Mouse (Mus musculus) midbrain, embryonic 11.5 days (tissue): Measurements from ENCODE around the gene Renbp. TPM values are rescaled to one million over a fixed set of nuclear protein-coding genes. Genes with fewer than 3 reads are reported as not detected.
A peak's percentile ranks its signal among the peaks of the same experiment; 100 is the strongest.

Experiments
- ATAC-seq: fragments of 200-750 bp; cut with Nextera tagmentation; 2 replicates; pipeline ENCODE4 v1.8.0; 2017; ENCODE audit warnings: moderate TSS enrichment, moderate library complexity; ENCODE audit not compliant: low FRiP score
- DNase-seq: peaks from one replicate; pipeline ENCODE4 v3.0.0; 2015; ENCODE audit warnings: low spot score; ENCODE audit errors: missing footprints
- H3K27ac ChIP-seq: fragments of 300-500 bp; sonication (generic); 2 replicates; pipeline ENCODE4 v1.5.1; 2014; ENCODE audit warnings: low read depth, low read length
- H3K27me3 ChIP-seq: fragments of 300-500 bp; sonication (generic); 2 replicates; pipeline ENCODE4 v1.6.1; 2014; ENCODE audit warnings: mild to moderate bottlenecking, low read length, moderate library complexity, mixed read lengths; ENCODE audit not compliant: control insufficient read depth, insufficient read depth
- H3K36me3 ChIP-seq: fragments of 300-500 bp; sonication (generic); 2 replicates; pipeline ENCODE4 v1.6.1; 2014; ENCODE audit warnings: mild to moderate bottlenecking, low read length, moderate library complexity, mixed read lengths; ENCODE audit not compliant: control insufficient read depth, insufficient read depth
- H3K4me1 ChIP-seq: fragments of 300-500 bp; sonication (generic); 2 replicates; pipeline ENCODE4 v1.6.1; 2014; ENCODE audit warnings: low read length; ENCODE audit not compliant: control insufficient read depth, insufficient read depth
- H3K4me2 ChIP-seq: fragments of 300-500 bp; sonication (generic); 2 replicates; pipeline ENCODE4 v1.6.1; 2014; ENCODE audit warnings: mild to moderate bottlenecking, moderate library complexity
- H3K4me3 ChIP-seq: fragments of 300-500 bp; sonication (generic); 2 replicates; pipeline ENCODE4 v1.5.1; 2014; ENCODE audit warnings: low read depth, low read length
- H3K9ac ChIP-seq: fragments of 300-500 bp; sonication (generic); 2 replicates; pipeline ENCODE4 v1.6.1; 2014; ENCODE audit warnings: low read length
- H3K9me3 ChIP-seq: fragments of 300-500 bp; sonication (generic); 2 replicates; pipeline ENCODE4 v1.6.1; 2016; ENCODE audit warnings: low read length; ENCODE audit not compliant: control insufficient read depth
- WGBS: fragments of 180-500 bp; shearing (Covaris S2); extraction: QIAGEN DNeasy Blood & Tissue Kit; methylation state at CpG from one replicate; pipeline ENCODE4 v1.1.7; 2014; 5-methylcytosine and 5-hydroxymethylcytosine counted together
- polyA plus RNA-seq: library from polyadenylated mRNA; unstranded; fragments of >200 nt; fragmentation: Nextera tagmentation; extraction: Ambion mirVana; gene quantifications from 2 replicates; pipeline ENCODE4 v1.2.1, GENCODE M21; 2014

Gene Renbp
- polyA plus RNA-seq, 1 experiment from 2014 or later: 14.4 TPM

DNA sequence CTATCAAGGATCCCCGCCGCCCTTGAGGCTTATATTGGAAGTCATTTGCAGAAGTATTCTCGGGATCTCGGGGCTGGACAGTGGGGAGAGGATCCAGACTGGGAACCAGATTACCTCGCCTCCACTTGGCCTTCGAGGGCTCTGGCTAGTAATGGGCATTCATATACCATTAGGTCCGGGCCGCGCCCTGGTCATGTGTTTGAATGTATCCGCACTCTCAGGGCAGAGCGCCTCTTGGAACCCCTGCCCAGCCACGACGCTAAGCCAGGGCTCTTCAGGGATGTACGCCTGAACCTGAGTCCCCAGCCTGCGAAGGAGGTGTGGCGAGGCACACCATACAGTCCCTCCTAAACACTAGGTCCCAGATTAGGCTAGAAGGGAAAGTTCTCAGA, 49.6 kb downstream of the Renbp start:
- Histone ChIP-seq H3K9me3 (no peaks in the 10 kb centered on the region), H3K4me1 (peaks cover 2% of the 10 kb centered on the region; the same call in 1 of the 2 replicates), H3K9ac (peak overlapping the region; percentile 54), H3K36me3 (no peaks in the 10 kb centered on the region), H3K27ac (no peak overlapping the region), H3K4me3 (peak overlapping the region; percentile 39), H3K4me2 (peak overlapping the region; percentile 67), H3K27me3 (peaks cover 8% of the 10 kb centered on the region)
- ATAC-seq: peak; percentile 50; the same call in 1 of the 2 replicates
- peak; percentile 90 for DNase-seq
- WGBS: 18% methylated on average over 16 of the region's 16 CpGs

- peaks cover 2% of the 10 kb centered on the region; the same call in 1 of the 2 replicates for H3K4me1 ChIP-seq
- peaks cover 8% of the 10 kb centered on the region for H3K27me3 ChIP-seq
- DNase-seq: peak; percentile 86
- H3K9ac ChIP-seq: peak overlapping the region; percentile 54
- 15% methylated on average over 41 of the region's 48 CpGs for WGBS
- peak overlapping the region; percentile 39 for H3K4me3 ChIP-seq
- H3K36me3 ChIP-seq: no peaks in the 10 kb centered on the region
- no peaks in the 10 kb centered on the region for H3K9me3 ChIP-seq
- H3K27ac ChIP-seq: no peak overlapping the region
- H3K4me2 ChIP-seq: peak overlapping the region; percentile 67
- peak; percentile 58 for ATAC-seq
These were observed 50.2 kb downstream of the Renbp start for GRCm38 (mm10) chrX:73880194-73881035.

DNA sequence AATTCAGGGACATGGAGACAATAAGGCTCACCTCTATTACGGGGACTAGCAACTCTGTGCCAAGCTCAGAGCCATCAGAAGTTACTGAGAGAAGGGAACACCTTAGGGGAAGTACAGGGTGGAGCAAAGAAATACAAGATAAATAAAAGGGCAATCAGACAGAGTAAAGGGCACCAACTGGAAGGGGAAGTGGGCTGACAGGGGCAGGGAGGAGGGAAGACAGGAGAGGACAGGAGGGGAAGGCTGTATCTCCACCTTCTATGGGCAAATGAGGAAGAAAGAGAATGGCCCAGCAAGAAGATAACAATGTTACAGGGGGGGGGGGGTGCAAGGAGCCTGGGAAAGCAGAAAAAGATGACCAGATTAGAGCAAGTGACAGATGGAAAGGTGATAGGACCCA, 53.6 kb downstream of the Renbp start:
- H3K27me3 ChIP-seq: peaks cover 8% of the 10 kb centered on the region
- H3K9me3 ChIP-seq: no peaks in the 10 kb centered on the region
- DNase-seq: no peak
- H3K36me3 ChIP-seq: no peaks in the 10 kb centered on the region
- H3K27ac ChIP-seq: no peak overlapping the region
- H3K4me1 ChIP-seq: peaks cover 2% of the 10 kb centered on the region; the same call in 1 of the 2 replicates
- no peak overlapping the region for H3K4me3 ChIP-seq
- H3K4me2 ChIP-seq: no peak overlapping the region
- no peak for ATAC-seq
- 94% methylated on average over 1 of the region's 1 CpGs for WGBS
- no peak overlapping the region for H3K9ac ChIP-seq

DNA sequence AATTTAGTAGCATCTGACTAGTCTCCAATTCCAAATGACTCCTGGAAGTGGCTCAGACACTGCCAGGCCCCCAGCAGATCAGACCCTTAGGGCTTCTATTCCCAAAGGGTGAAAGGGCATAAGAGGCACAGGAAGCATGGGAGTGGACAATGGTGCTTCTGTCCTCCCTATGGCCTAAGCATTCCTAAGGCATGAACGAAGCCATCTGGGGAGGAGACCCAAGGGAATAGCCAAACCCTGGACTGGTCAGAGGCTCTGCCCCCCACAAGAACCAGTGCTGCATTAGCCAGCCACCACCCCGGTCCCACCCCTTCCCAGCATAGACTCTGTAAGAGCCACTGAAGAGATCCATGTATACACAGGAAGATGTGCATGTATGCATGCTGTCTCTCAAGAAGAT, 54.8 kb downstream of the Renbp start:
- Histone ChIP-seq H3K4me1 (no peaks in the 10 kb centered on the region), H3K4me2 (no peak overlapping the region), H3K36me3 (no peaks in the 10 kb centered on the region), H3K9me3 (no peaks in the 10 kb centered on the region), H3K9ac (no peak overlapping the region), H3K27ac (no peak overlapping the region), H3K27me3 (peaks cover 8% of the 10 kb centered on the region), H3K4me3 (no peak overlapping the region)
- 73% methylated on average over 2 of the region's 2 CpGs for WGBS
- DNase-seq (no peak), ATAC-seq (no peak)

Other genes with a start within 250 kb of the Renbp start
- gene Bcap31, start 214.7 kb downstream of the Renbp start, polyA plus RNA-seq: 144 and 154 TPM in 2 replicates
- gene Abcd1, start 214.3 kb downstream of the Renbp start, polyA plus RNA-seq: 6.7 and 7.1 TPM in 2 replicates
- not detected in 2 replicates for gene Plxnb3, start 173.8 kb downstream of the Renbp start, polyA plus RNA-seq
- gene Srpk3, start 156.4 kb downstream of the Renbp start, polyA plus RNA-seq: 0.72 and 0.78 TPM in 2 replicates
- 182 and 185 TPM in 2 replicates for gene Idh3g, start 144.0 kb downstream of the Renbp start, polyA plus RNA-seq
- 123 and 125 TPM in 2 replicates for gene Ssr4, start 143.8 kb downstream of the Renbp start, polyA plus RNA-seq
- gene Pdzd4, start 105.9 kb downstream of the Renbp start, polyA plus RNA-seq: 0.86 and 1.1 TPM in 2 replicates
- not detected in 2 replicates for gene Avpr2, start 38.7 kb downstream of the Renbp start, polyA plus RNA-seq
- gene L1cam, start 34.7 kb downstream of the Renbp start, polyA plus RNA-seq: 18.3 and 21.3 TPM in 2 replicates
- gene Arhgap4, start 9.0 kb downstream of the Renbp start, polyA plus RNA-seq: 1.7 and 2.1 TPM in 2 replicates
- 117 and 121 TPM in 2 replicates for gene Naa10, start 8.9 kb downstream of the Renbp start, polyA plus RNA-seq
- gene Hcfc1, start 35.5 kb upstream of the Renbp start, polyA plus RNA-seq: 74.5 and 75.1 TPM in 2 replicates
- gene Irak1, start 93.1 kb upstream of the Renbp start, polyA plus RNA-seq: 30.5 and 31.6 TPM in 2 replicates
- not detected in 2 replicates for gene Opn1mw, start 196.6 kb upstream of the Renbp start, polyA plus RNA-seq
- 15.3 and 17.1 TPM in 2 replicates for gene Mecp2, start 204.5 kb upstream of the Renbp start, polyA plus RNA-seq
- not detected in 2 replicates for gene Tex28, start 237.0 kb upstream of the Renbp start, polyA plus RNA-seq
- not detected in 2 replicates for gene Tktl1, start 246.4 kb upstream of the Renbp start, polyA plus RNA-seq